Mouse (Mus musculus) forebrain, embryonic 10.5 days (tissue): ENCODE results near the gene Tspan18. TPM values are rescaled to one million over a fixed set of nuclear protein-coding genes. Genes with fewer than 3 reads are reported as not detected.

Source experiments
- DNase-seq: peaks from one replicate; pipeline ENCODE4 v3.0.0-alpha.2; 2017; ENCODE audit warnings: low spot score; ENCODE audit errors: extremely low spot score
- H3K27ac ChIP-seq: fragments of 300-500 bp; sonication (generic); 2 replicates; pipeline ENCODE4 v1.5.1; 2016; ENCODE audit warnings: mild to moderate bottlenecking
- H3K27me3 ChIP-seq: fragments of 300-500 bp; sonication (generic); 2 replicates; pipeline ENCODE4 v1.6.1; 2016; ENCODE audit warnings: mild to moderate bottlenecking; ENCODE audit not compliant: poor library complexity, severe bottlenecking
- H3K36me3 ChIP-seq: fragments of 300-500 bp; sonication (generic); replicated peaks from 2 replicates; pipeline ENCODE4 v1.6.1; 2016; ENCODE audit warnings: mild to moderate bottlenecking, moderate library complexity
- H3K4me1 ChIP-seq: fragments of 300-500 bp; sonication (generic); 2 replicates; pipeline ENCODE4 v1.6.1; 2016
- H3K4me3 ChIP-seq: fragments of 300-500 bp; sonication (generic); 2 replicates; pipeline ENCODE4 v1.5.1; 2016; ENCODE audit warnings: mild to moderate bottlenecking, moderate library complexity
- H3K9me3 ChIP-seq: fragments of 300-500 bp; sonication (generic); 2 replicates; pipeline ENCODE4 v1.6.1; 2016; ENCODE audit warnings: mild to moderate bottlenecking, moderate library complexity
- WGBS: fragments of 180-500 bp; shearing (Covaris S2); methylation state at CpG from one replicate; pipeline ENCODE4 v1.1.7; 2016; 5-methylcytosine and 5-hydroxymethylcytosine counted together
- polyA plus RNA-seq: library from polyadenylated mRNA; unstranded; fragments of >200 nt; fragmentation: Nextera tagmentation; extraction: Ambion mirVana; gene quantifications from 2 replicates; pipeline ENCODE4 v1.2.1, GENCODE M21; 2016

Tspan18 gene
- polyA plus RNA-seq, 1 experiment from 2014 or later, result 31.4 TPM

- peak overlapping the region; percentile 62 for H3K27ac ChIP-seq
- no peaks in the 10 kb centered on the region for H3K9me3 ChIP-seq
- H3K4me1 ChIP-seq, result peaks cover 65% of the 10 kb centered on the region
- H3K36me3 ChIP-seq, result peaks cover 3% of the 10 kb centered on the region
- no peak overlapping the region for H3K4me3 ChIP-seq
- WGBS, result 53% methylated on average over 4 of the region's 4 CpGs
- DNase-seq, result no peak
- H3K27me3 ChIP-seq, result peaks cover 25% of the 10 kb centered on the region; the same call in 1 of the 2 replicates
Measured at GRCm38 (mm10) chr2:93267791-93268190, 66.5 kb downstream of the Tspan18 start.

GRCm38 (mm10) chr2:93266565-93267169, 67.6 kb downstream of the Tspan18 start:
- H3K36me3 ChIP-seq, result peaks cover 3% of the 10 kb centered on the region
- no peak for DNase-seq
- H3K27ac ChIP-seq, result peak overlapping the region; percentile 62; the same call in 1 of the 2 replicates
- no peaks in the 10 kb centered on the region for H3K9me3 ChIP-seq
- peaks cover 68% of the 10 kb centered on the region for H3K4me1 ChIP-seq
- peaks cover 25% of the 10 kb centered on the region; the same call in 1 of the 2 replicates for H3K27me3 ChIP-seq
- H3K4me3 ChIP-seq, result no peak overlapping the region
- WGBS, result 51% methylated on average over 7 of the region's 7 CpGs

GRCm38 (mm10) chr2:93262291-93263285, 71.7 kb downstream of the Tspan18 start:
- no peak for DNase-seq
- Histone ChIP-seq H3K36me3 (peaks cover 8% of the 10 kb centered on the region; the same call in 1 of the 2 replicates), H3K27ac (peak overlapping the region; percentile 66), H3K27me3 (peaks cover 11% of the 10 kb centered on the region; the same call in 1 of the 2 replicates), H3K4me3 (no peak overlapping the region), H3K9me3 (no peaks in the 10 kb centered on the region), H3K4me1 (peaks cover 63% of the 10 kb centered on the region)
- 83% methylated on average over 5 of the region's 5 CpGs for WGBS

- peaks cover 11% of the 10 kb centered on the region; the same call in 1 of the 2 replicates for H3K27me3 ChIP-seq
- H3K4me1 ChIP-seq, result peaks cover 63% of the 10 kb centered on the region
- no peak for DNase-seq
- no peak overlapping the region for H3K4me3 ChIP-seq
- peaks cover 8% of the 10 kb centered on the region; the same call in 1 of the 2 replicates for H3K36me3 ChIP-seq
- no peaks in the 10 kb centered on the region for H3K9me3 ChIP-seq
- whole genome bisulfite sequencing, result 73% methylated on average over 6 of the region's 6 CpGs
- H3K27ac ChIP-seq, result peak overlapping the region; percentile 66
Measured at GRCm38 (mm10) chr2:93261521-93262290, 72.6 kb downstream of the Tspan18 start.

GRCm38 (mm10) chr2:93257634-93258033, 76.7 kb downstream of the Tspan18 start:
- DNase-seq, result no peak
- Histone ChIP-seq H3K27ac (0 out of 2 replicates have a peak overlapping the region, but pooled peaks have one; percentile 26), H3K4me3 (no peak overlapping the region), H3K27me3 (no peaks in the 10 kb centered on the region), H3K9me3 (no peaks in the 10 kb centered on the region), H3K4me1 (peaks cover 76% of the 10 kb centered on the region), H3K36me3 (peaks cover 5% of the 10 kb centered on the region; the same call in 1 of the 2 replicates)
- WGBS, result 75% methylated on average over 4 of the region's 4 CpGs

- Histone ChIP-seq H3K27ac (peak overlapping the region; percentile 26), H3K4me1 (peaks cover 75% of the 10 kb centered on the region), H3K4me3 (no peak overlapping the region), H3K27me3 (no peaks in the 10 kb centered on the region), H3K9me3 (no peaks in the 10 kb centered on the region), H3K36me3 (peaks cover 5% of the 10 kb centered on the region; the same call in 1 of the 2 replicates)
- DNase-seq, result no peak
- 81% methylated on average over 8 of the region's 8 CpGs for WGBS
Measured at GRCm38 (mm10) chr2:93256735-93257405, 77.4 kb downstream of the Tspan18 start.

- no peak overlapping the region for H3K4me3 ChIP-seq
- peak overlapping the region; percentile 74 for H3K27ac ChIP-seq
- H3K9me3 ChIP-seq, result peaks cover 7% of the 10 kb centered on the region; the same call in 1 of the 2 replicates
- 47% methylated on average over 9 of the region's 9 CpGs for WGBS
- H3K36me3 ChIP-seq, result no peaks in the 10 kb centered on the region
- no peak for DNase-seq
- peaks cover 84% of the 10 kb centered on the region for H3K4me1 ChIP-seq
- H3K27me3 ChIP-seq, result no peaks in the 10 kb centered on the region
Measured at GRCm38 (mm10) chr2:93252356-93252755, 81.9 kb downstream of the Tspan18 start.

GRCm38 (mm10) chr2:93250611-93251010, 83.7 kb downstream of the Tspan18 start:
- H3K4me3 ChIP-seq, result no peak overlapping the region
- H3K27ac ChIP-seq, result peak overlapping the region; percentile 73; the same call in 1 of the 2 replicates
- 68% methylated on average over 7 of the region's 7 CpGs for WGBS
- peak; percentile 28 for DNase-seq
- H3K27me3 ChIP-seq, result no peaks in the 10 kb centered on the region
- peaks cover 7% of the 10 kb centered on the region; the same call in 1 of the 2 replicates for H3K9me3 ChIP-seq
- H3K4me1 ChIP-seq, result peaks cover 71% of the 10 kb centered on the region
- no peaks in the 10 kb centered on the region for H3K36me3 ChIP-seq

GRCm38 (mm10) chr2:93249058-93249457, 85.2 kb downstream of the Tspan18 start:
- Histone ChIP-seq H3K4me1 (peaks cover 78% of the 10 kb centered on the region), H3K4me3 (no peak overlapping the region), H3K36me3 (peaks cover 10% of the 10 kb centered on the region; the same call in 1 of the 2 replicates), H3K27ac (peak overlapping the region; percentile 73), H3K27me3 (no peaks in the 10 kb centered on the region), H3K9me3 (peaks cover 7% of the 10 kb centered on the region; the same call in 1 of the 2 replicates)
- WGBS, result 75% methylated on average over 6 of the region's 6 CpGs
- DNase-seq, result no peak

- 84% methylated on average over 8 of the region's 8 CpGs for WGBS
- Histone ChIP-seq H3K27me3 (no peaks in the 10 kb centered on the region), H3K4me3 (no peak overlapping the region), H3K27ac (no peak overlapping the region), H3K4me1 (peaks cover 75% of the 10 kb centered on the region), H3K9me3 (no peaks in the 10 kb centered on the region), H3K36me3 (peaks cover 16% of the 10 kb centered on the region)
- no peak for DNase-seq
Measured at GRCm38 (mm10) chr2:93244090-93244443, 90.2 kb downstream of the Tspan18 start.

GRCm38 (mm10) chr2:93243439-93244089, 90.7 kb downstream of the Tspan18 start:
- H3K27me3 ChIP-seq, result no peaks in the 10 kb centered on the region
- no peak for DNase-seq
- H3K4me3 ChIP-seq, result no peak overlapping the region
- peaks cover 74% of the 10 kb centered on the region for H3K4me1 ChIP-seq
- 80% methylated on average over 11 of the region's 11 CpGs for WGBS
- H3K36me3 ChIP-seq, result peaks cover 16% of the 10 kb centered on the region
- H3K9me3 ChIP-seq, result no peaks in the 10 kb centered on the region
- H3K27ac ChIP-seq, result peak overlapping the region; percentile 65; the same call in 1 of the 2 replicates
